Mouse (Mus musculus): Measurements from ENCODE around the gene Mcub. TPM values are rescaled to one million over a fixed set of nuclear protein-coding genes. Genes with fewer than 3 reads are reported as not detected.

The Mcub gene
- total and polyA plus RNA-seq, 3 experiments = 1.6 to 2.2 (median 2.1) TPM

DNA sequence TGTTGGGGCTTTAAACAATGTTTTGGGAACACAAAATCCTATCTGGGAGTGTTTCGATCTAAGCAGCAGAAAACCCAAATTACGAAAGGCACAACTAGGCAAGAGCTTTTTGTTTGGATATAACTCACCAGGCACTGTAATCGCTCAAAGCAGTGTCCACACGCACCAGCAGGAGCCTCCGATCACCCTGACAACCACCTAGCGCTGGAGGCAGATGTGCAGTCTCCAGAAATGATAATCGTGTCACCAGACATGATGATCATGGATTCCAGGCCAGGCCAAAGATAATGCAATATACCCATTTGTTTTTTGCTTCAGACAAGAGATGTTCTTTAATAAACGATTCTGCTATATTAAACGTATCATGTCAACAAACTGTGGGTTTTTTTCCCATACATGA is 2.1 kb downstream of the Mcub start:
- no peak overlapping the region for H3K27ac ChIP-seq
- intact Hi-C loops (cut with DNase I) = no loop called here
- no peaks in the 10 kb centered on the region for H3K79me2 ChIP-seq (replicated peaks; ENCODE audit: control insufficient read depth, insufficient read depth, low read length)
- no peaks in the 10 kb centered on the region for H3K36me3 ChIP-seq (ENCODE audit: control insufficient read depth, insufficient read depth, low read length)
- no peak overlapping the region for H3K4me3 ChIP-seq
- DNase-seq = no peak
- peaks cover 4% of the 10 kb centered on the region for H3K4me1 ChIP-seq (ENCODE audit: control insufficient read depth, insufficient read depth, low read length)
- WGBS = 86% methylated on average over 9 of the region's 9 CpGs
- peaks cover 3% of the 10 kb centered on the region; the same call in 1 of the 2 replicates for H3K27me3 ChIP-seq (ENCODE audit: control insufficient read depth, insufficient read depth, low read length)
- TF ChIP-seq EP300 (IDR thresholded peaks at IDR 0.05; ENCODE audit: insufficient read depth, low read depth, low read length) = no peak
- TF ChIP-seq POLR2A (IDR thresholded peaks at IDR 0.05; ENCODE audit: insufficient read depth, low read depth, low read length) = no peak
- TF ChIP-seq CTCF (IDR thresholded peaks at IDR 0.05) = no peak
- H3K9ac ChIP-seq (ENCODE audit: low read depth, low read length) = no peak overlapping the region

DNA sequence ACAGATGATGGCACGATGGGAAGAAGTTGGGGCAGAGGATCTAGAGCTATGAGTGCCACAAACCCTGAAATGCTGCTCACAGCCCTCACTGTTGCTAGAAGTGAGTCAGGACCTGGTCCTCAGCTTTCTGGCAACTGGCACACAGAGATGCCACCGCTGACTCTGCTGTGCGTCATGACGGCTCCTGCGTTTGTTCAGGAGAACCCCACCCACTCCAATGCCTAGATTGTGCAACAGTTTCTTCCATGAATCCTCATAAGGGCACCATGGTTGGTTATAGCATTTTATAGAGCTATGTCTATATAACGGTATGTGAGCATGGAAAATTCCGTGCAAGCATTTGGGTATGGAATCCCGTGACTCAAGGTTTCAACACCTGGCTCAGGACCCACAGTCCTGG is 5.3 kb downstream of the Mcub start:
- no peak for DNase-seq
- no peak for TF ChIP-seq POLR2A (IDR thresholded peaks at IDR 0.05; ENCODE audit: insufficient read depth, low read depth, low read length)
- no peak for TF ChIP-seq EP300 (IDR thresholded peaks at IDR 0.05; ENCODE audit: insufficient read depth, low read depth, low read length)
- TF ChIP-seq CTCF (IDR thresholded peaks at IDR 0.05) = no peak
- H3K4me3 ChIP-seq = no peak overlapping the region
- H3K27ac ChIP-seq = no peak overlapping the region
- H3K36me3 ChIP-seq (ENCODE audit: control insufficient read depth, insufficient read depth, low read length) = no peaks in the 10 kb centered on the region
- H3K4me1 ChIP-seq (ENCODE audit: control insufficient read depth, insufficient read depth, low read length) = no peaks in the 10 kb centered on the region; the same call in 1 of the 2 replicates
- H3K27me3 ChIP-seq (ENCODE audit: control insufficient read depth, insufficient read depth, low read length) = peaks cover 3% of the 10 kb centered on the region; the same call in 1 of the 2 replicates
- no peaks in the 10 kb centered on the region for H3K79me2 ChIP-seq (replicated peaks; ENCODE audit: control insufficient read depth, insufficient read depth, low read length)
- 90% methylated on average over 8 of the region's 8 CpGs for WGBS
- intact Hi-C loops (cut with DNase I) = no loop called here
- no peak overlapping the region for H3K9ac ChIP-seq (ENCODE audit: low read depth, low read length)

DNA sequence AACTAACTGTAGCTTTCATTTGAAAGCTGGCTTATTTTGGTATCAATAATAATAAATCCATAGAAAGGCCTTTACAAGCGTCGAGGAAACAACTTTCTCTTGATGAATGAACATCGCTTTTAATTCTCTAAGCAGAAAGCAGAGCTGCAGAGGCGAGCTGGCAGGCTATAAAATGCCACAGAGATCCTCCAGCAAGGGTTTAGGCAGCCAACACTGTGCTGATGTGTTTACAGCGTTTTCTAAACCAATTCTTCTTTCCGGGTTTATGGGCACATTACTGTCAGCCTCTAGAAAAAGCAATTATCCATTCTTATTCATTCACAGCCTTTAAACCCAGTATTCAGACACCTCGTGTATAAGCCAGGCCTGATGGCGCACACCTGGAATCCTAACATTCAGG is 7.5 kb downstream of the Mcub start:
- intact Hi-C loops (cut with DNase I) = no loop called here
- DNase-seq = no peak

DNA sequence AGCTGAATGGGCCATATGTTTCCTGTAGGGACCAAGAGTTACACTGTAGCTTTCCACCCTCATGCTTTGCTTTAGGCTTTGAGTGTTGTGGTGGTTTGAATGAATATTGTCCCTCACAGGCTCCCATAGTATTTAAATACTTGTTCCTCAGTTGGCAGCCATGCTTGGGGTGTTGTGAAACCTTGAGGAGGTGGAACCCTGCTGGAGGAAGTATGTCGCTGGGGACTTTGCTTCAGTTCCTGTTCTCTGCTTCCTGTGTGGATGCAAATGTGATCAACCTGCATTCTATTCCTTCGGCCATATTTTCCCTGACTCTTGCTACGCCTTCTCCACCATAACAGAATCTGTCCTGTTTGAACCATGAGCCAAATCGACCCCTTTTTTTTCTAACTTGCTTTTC is 16.7 kb downstream of the Mcub start:
- Histone ChIP-seq H3K4me1 (ENCODE audit: control insufficient read depth, insufficient read depth, low read length) (no peaks in the 10 kb centered on the region; the same call in 1 of the 2 replicates), H3K27ac (no peak overlapping the region), H3K9ac (ENCODE audit: low read depth, low read length) (no peak overlapping the region), H3K36me3 (ENCODE audit: control insufficient read depth, insufficient read depth, low read length) (no peaks in the 10 kb centered on the region), H3K27me3 (ENCODE audit: control insufficient read depth, insufficient read depth, low read length) (no peaks in the 10 kb centered on the region), H3K4me3 (no peak overlapping the region), H3K79me2 (replicated peaks; ENCODE audit: control insufficient read depth, insufficient read depth, low read length) (no peaks in the 10 kb centered on the region)
- TF ChIP-seq POLR2A (IDR thresholded peaks at IDR 0.05; ENCODE audit: insufficient read depth, low read depth, low read length) (no peak), EP300 (IDR thresholded peaks at IDR 0.05; ENCODE audit: insufficient read depth, low read depth, low read length) (no peak), CTCF (IDR thresholded peaks at IDR 0.05) (no peak)
- intact Hi-C loops (cut with DNase I) = no loop called here
- DNase-seq = no peak
- 77% methylated on average over 4 of the region's 4 CpGs for WGBS

More for the DNA sequence above, 7.5 kb downstream of the Mcub start:
- no peaks in the 10 kb centered on the region for H3K4me1 ChIP-seq (ENCODE audit: control insufficient read depth, insufficient read depth, low read length)
- no peak for TF ChIP-seq EP300 (IDR thresholded peaks at IDR 0.05; ENCODE audit: insufficient read depth, low read depth, low read length)
- no peak for TF ChIP-seq CTCF (IDR thresholded peaks at IDR 0.05)
- no peak for TF ChIP-seq POLR2A (IDR thresholded peaks at IDR 0.05; ENCODE audit: insufficient read depth, low read depth, low read length)
- H3K9ac ChIP-seq (ENCODE audit: low read depth, low read length) = no peak overlapping the region
- 89% methylated on average over 8 of the region's 8 CpGs for WGBS
- H3K27me3 ChIP-seq (ENCODE audit: control insufficient read depth, insufficient read depth, low read length) = no peaks in the 10 kb centered on the region; the same call in 1 of the 2 replicates
- no peaks in the 10 kb centered on the region for H3K36me3 ChIP-seq (ENCODE audit: control insufficient read depth, insufficient read depth, low read length)
- no peaks in the 10 kb centered on the region for H3K79me2 ChIP-seq (replicated peaks; ENCODE audit: control insufficient read depth, insufficient read depth, low read length)
- no peak overlapping the region for H3K4me3 ChIP-seq
- no peak overlapping the region for H3K27ac ChIP-seq

DNA sequence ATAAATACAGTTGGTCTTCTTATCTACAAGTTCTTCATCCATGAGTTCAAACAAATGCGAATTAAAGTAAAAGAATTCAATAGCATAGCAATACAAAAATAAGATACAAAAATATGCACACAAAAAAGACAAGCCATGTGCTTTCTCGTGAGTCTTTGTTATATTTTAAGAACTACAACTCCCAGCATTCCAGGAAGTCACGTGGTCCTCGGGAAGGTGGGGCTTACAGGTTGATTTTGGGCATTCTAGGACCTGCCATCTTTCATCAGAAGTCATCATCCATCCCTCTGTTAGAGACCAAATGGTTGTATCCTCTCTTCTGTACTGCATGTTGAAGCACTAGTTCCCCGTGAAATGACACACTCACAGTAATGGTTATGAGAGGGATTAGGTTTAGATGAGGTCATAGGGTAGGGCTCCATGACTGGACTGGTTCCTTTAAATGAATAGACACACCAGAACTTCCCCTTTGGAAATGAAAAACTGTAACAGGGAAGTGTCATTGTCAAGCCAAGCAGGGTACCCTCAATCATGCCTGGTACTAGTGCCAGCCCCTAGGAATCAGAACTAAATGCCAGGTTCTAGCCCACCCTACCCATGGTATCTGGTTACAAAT is 20.7 kb downstream of the Mcub start:
- Histone ChIP-seq H3K9ac (ENCODE audit: low read depth, low read length) (no peak overlapping the region), H3K36me3 (ENCODE audit: control insufficient read depth, insufficient read depth, low read length) (no peaks in the 10 kb centered on the region), H3K4me3 (no peak overlapping the region), H3K27me3 (ENCODE audit: control insufficient read depth, insufficient read depth, low read length) (no peaks in the 10 kb centered on the region), H3K79me2 (replicated peaks; ENCODE audit: control insufficient read depth, insufficient read depth, low read length) (no peaks in the 10 kb centered on the region), H3K27ac (no peak overlapping the region), H3K4me1 (ENCODE audit: control insufficient read depth, insufficient read depth, low read length) (no peaks in the 10 kb centered on the region; the same call in 1 of the 2 replicates)
- no peak for DNase-seq
- WGBS = 74% methylated on average over 5 of the region's 5 CpGs
- TF ChIP-seq CTCF (IDR thresholded peaks at IDR 0.05) (no peak), EP300 (IDR thresholded peaks at IDR 0.05; ENCODE audit: insufficient read depth, low read depth, low read length) (no peak)
- intact Hi-C loops (cut with DNase I) = no loop called here

DNA sequence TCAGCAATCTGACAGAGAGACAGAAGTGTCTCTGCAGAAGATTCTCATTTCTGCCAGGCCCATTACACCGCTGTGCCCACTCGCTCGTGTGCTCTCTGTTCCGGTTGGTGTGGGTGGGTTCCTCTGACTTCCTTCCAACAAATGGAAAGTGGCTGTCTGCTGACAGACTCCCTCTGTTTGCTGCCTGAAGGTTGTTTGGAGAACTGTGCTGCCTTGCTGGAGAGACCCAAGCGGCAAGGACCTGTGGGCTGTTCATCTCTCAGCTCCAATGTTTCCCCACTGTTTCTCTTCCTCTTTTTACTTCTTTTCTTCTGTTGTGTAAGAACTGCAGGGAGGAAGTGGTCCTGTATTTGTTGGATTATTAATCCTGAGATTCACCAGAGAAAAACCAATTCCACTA is 21.6 kb downstream of the Mcub start:
- no peak overlapping the region for H3K27ac ChIP-seq
- no peaks in the 10 kb centered on the region for H3K27me3 ChIP-seq (ENCODE audit: control insufficient read depth, insufficient read depth, low read length)
- H3K4me3 ChIP-seq = no peak overlapping the region
- 57% methylated on average over 5 of the region's 5 CpGs for WGBS
- intact Hi-C loops (cut with DNase I) = no loop called here
- DNase-seq = peak in 1 of 2 experiments; percentile 44
- H3K36me3 ChIP-seq (ENCODE audit: control insufficient read depth, insufficient read depth, low read length) = no peaks in the 10 kb centered on the region
- no peaks in the 10 kb centered on the region for H3K79me2 ChIP-seq (replicated peaks; ENCODE audit: control insufficient read depth, insufficient read depth, low read length)
- no peak for TF ChIP-seq CTCF (IDR thresholded peaks at IDR 0.05)
- no peak for TF ChIP-seq EP300 (IDR thresholded peaks at IDR 0.05; ENCODE audit: insufficient read depth, low read depth, low read length)
- TF ChIP-seq POLR2A (IDR thresholded peaks at IDR 0.05; ENCODE audit: insufficient read depth, low read depth, low read length) = no peak
- H3K9ac ChIP-seq (ENCODE audit: low read depth, low read length) = no peak overlapping the region
- H3K4me1 ChIP-seq (ENCODE audit: control insufficient read depth, insufficient read depth, low read length) = no peaks in the 10 kb centered on the region; the same call in 1 of the 2 replicates

Measured in heart, adult 2 months (tissue).